Mouse (Mus musculus) T-helper 17 cell (primary cell): ENCODE results near the gene Bub1.

Experiments
- in situ Hi-C, 2 experiments: fragments of 300-600 bp; cut with MboI, MseI; formaldehyde crosslinking; loops; 1 replicate in 1 of 2; 2 replicates in 1 of 2; pipeline ENCODE4 v1.15.1; 2025; ENCODE audit warnings: high pct_unique_total_duplicates in 2 of 2

The Bub1 gene

GRCm38 (mm10) chr2:127831401-127832102 lies at the start of gene Bub1:
Bub1 (minus strand) TSS chr2:127831865.
- in situ Hi-C loops: no loop called here

GRCm38 (mm10) chr2:127881063-127881462 lies 49.4 kb upstream of the Bub1 start:
- in situ Hi-C loops: no loop called here

GRCm38 (mm10) chr2:127864381-127864780 lies 32.7 kb upstream of the Bub1 start:
- in situ Hi-C loops: no loop called here

GRCm38 (mm10) chr2:127854332-127854991 lies 22.8 kb upstream of the Bub1 start:
- in situ Hi-C loops: loop anchor here in 1 of 2 experiments (10.0 kb wide), 1 partner anchor 1740 kb away; the partner anchor contains the start of gene Sirpa

- in situ Hi-C loops: loop anchor here in 1 of 2 experiments (10.0 kb wide), 1 partner anchor 1744 kb away; the partner anchor contains the start of gene Sirpa
These were observed 18.7 kb upstream of the Bub1 start for GRCm38 (mm10) chr2:127850371-127850770.

GRCm38 (mm10) chr2:127846571-127846970 lies 14.9 kb upstream of the Bub1 start:
- in situ Hi-C loops: no loop called here

DNA sequence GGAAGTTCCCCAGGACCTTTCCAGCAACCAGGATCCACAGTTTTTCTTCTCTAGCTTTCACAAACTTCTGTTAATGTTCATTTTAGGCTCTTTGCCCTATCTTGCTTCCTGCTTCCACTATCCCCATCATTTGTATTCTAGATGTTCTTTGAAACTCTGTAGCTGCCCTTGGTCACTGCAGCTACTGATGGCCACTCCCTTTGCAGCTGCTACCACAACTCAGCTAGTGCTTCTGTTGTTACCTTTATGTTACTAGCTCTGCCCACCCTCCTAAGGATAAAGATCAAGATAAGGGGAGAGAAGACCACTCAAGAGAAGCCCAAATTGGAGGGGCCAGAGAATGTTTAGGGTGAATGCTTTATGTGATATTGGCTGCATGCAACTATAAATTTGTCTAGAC lies 14.3 kb upstream of the Bub1 start:
- in situ Hi-C loops: no loop called here

GRCm38 (mm10) chr2:127845346-127845982 lies 13.8 kb upstream of the Bub1 start:
- in situ Hi-C loops: no loop called here

- in situ Hi-C loops: no loop called here
These were observed 10.8 kb upstream of the Bub1 start for GRCm38 (mm10) chr2:127842421-127842820.

DNA sequence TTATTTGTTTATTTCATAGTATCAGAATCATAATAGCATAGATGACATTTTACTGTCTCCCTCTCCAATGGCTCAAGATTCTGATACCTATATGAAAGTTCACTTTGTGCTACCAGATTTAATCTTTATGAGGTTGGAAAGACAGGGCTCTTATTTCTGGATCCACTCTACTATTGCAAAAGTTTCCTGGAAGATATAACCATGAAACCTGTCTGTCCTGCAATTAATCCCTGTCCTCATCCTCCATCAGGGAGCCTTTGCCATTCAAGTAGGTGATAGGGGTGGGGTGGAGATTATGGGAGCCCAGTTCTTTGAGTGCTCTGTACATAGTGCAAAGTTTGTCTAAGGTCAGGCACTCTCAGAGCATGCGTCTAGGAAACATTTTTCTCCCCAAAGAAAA lies 9.7 kb upstream of the Bub1 start:
- in situ Hi-C loops: no loop called here

DNA sequence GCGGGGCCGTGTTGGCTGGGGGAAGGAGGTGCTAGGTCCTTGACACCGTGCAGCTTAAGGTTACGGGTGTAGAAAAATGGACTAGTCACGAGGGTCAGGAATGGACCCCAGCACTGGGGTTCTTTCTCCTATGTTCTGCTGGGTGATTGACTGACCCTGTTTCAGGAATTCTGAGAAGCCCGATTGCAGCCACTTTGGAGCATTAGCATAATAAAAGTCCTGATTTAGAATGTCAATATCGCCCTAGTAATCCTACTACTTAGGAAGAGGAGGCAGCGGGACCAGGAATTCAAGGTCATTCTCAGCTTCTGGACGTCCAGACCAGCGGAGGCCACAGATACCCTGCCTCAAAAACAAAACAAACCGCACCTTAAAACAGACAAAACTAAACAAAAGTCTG lies 7.8 kb upstream of the Bub1 start:
- in situ Hi-C loops: no loop called here

- in situ Hi-C loops: no loop called here
These were observed 6.9 kb upstream of the Bub1 start, which contains the start of gene Acoxl for GRCm38 (mm10) chr2:127838576-127838975. Acoxl (plus strand) TSS chr2:127838876.

DNA sequence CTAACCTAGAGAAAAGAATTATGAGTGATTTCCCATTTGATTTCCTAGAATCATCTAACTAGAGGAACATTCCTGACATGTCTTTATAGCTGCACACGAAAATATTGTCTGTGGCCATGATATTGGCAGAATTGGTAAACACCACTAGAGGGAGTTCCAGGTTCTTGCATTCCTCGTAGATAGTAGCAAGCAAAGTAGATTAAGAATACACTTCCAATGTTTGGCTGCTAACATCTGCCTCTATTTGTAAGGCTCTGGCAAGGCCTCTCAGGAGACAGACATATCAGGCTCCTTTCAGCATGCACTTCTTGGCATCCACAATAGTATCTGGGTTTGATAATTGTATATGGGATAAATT lies 1.1 kb upstream of the Bub1 start:
- in situ Hi-C loops: no loop called here

DNA sequence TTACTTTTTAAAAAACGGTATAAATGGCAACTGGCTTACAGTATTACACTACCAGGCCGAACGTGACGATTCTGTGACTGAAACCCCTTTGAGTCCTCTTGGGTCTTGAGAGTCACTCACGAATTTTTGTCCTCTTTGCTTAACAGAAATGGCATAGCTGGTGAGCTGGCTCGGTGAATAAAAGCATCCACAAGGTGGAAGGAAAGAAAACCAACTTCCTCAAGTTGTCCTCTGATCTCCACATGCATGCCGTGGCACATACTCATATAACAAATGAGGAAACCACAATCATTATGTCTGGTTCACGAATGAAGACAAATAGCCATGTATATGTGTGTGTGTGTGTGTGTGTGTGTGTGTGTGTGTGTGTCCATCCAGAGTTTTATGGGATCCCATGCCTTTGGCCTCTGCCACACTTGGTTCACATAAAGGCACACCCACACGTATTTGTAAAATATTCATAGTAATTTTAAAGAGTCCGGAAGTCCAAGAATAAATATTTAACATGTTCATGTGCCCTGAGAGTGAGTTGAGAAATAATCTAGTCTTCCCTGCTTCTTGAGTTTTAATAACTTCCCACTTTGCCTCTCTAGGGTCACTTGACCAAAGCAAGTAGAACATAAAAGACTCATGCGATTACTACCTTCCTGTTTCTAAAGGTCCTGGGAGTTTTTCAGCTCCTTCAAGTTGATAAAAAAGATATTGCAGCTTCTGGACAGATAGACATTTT lies 603 bp upstream of the Bub1 start:
- in situ Hi-C loops: no loop called here

GRCm38 (mm10) chr2:127791919-127792603 lies 39.6 kb downstream of the Bub1 start, which contains the start of gene Mtln:
Mtln (minus strand) TSS chr2:127792488.
- in situ Hi-C loops: no loop called here

DNA sequence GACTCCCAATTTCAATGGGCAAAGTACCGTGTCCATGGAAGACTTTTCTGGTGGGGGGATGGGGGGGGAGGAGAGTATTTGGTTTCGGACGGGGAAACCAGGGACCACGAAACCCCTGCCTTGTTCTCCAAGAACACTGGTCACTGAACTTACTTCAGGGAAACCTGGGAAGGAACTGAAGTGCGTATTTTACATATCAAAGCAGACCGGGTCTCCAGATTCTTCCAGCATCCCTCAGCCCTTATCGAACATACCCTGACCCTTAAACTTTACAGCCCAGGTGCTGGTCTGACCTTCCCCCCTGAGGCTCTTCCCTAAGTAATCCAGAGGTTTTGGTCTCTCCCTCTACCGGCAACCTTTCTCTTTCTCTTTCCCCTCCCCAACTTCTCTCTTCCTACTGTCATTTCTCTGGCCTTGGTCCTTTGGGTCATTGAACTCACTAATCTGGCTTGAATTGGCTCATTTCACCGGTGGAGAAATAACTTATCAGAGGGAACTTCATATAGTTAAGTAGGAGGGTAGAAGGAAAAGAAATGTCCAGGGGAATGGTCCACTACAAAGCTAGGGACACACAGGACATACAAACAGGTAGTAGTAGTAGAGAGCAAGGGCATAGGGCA lies 41.9 kb downstream of the Bub1 start:
- in situ Hi-C loops: no loop called here

DNA sequence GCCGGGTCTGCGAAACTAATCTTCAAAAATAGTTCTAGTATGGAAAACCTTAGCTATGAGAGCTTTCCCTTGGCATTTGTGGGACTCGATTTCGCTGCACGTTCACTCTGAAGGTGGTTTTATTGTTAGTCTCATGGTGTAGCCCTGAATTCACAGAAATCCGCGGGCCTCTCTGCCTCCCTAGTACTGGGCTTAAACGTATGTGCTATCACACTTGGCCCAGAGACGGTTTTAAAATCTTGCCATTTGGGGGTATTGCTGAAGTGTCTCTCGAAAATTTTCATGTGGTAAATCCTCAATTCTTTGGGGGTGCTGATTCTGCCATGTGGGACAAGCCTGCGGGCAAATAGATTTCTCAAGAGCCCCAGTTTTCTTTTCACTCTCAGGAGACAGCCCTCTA lies 42.5 kb downstream of the Bub1 start:
- in situ Hi-C loops: no loop called here

- in situ Hi-C loops: no loop called here
These were observed 43.1 kb downstream of the Bub1 start, which contains the start of gene Nphp1 for GRCm38 (mm10) chr2:127788440-127789116. Nphp1 (minus strand) TSS chr2:127788897.

- in situ Hi-C loops: no loop called here
These were observed 44.4 kb downstream of the Bub1 start for GRCm38 (mm10) chr2:127787226-127787625.

- in situ Hi-C loops: no loop called here
These were observed 53.2 kb downstream of the Bub1 start for GRCm38 (mm10) chr2:127778451-127778850.
